Mouse (Mus musculus): ENCODE measurements around the gene Csrp3. TPM values are rescaled to one million over a fixed set of nuclear protein-coding genes. Genes with fewer than 3 reads are reported as not detected.

Csrp3 gene
- total and polyA plus RNA-seq, 3 experiments = 0.17 to 0.81 TPM; not detected in 1

DNA sequence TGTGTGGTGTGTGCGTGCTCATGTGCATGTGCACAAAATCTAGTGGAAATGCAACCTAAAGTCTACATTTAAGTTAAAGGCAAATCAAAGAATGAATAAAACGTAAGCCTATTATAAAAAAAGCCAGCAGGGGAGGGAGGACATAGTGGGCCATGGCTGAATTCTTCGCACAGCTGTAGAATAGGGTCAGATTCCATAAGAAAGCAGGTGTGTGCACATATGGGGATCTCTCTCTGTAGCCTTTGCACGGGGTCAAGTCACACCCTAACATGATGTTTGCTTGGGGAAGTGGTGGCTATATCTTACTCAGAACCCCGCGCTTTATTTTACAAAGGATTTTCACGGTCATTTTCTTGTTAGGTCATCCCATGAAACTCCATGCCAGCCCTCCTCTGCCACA lies 45.3 kb upstream of the Csrp3 start:
- Histone ChIP-seq H3K79me2 (ENCODE audit: control insufficient read depth, insufficient read depth, low read length, poor library complexity) (no peaks in the 10 kb centered on the region), H3K27ac (ENCODE audit: control insufficient read depth, low read depth, low read length) (no peak overlapping the region), H3K4me1 (ENCODE audit: control insufficient read depth in 1 of 2, insufficient read depth in 2 of 2, low read length in 2 of 2) (0 out of 4 replicates have a peak, but pooled peaks cover 0 to 2% of the 10 kb centered on the region in 2 experiments), H3K4me3 (ENCODE audit: control insufficient read depth in 1 of 2, insufficient read depth in 1 of 2, low read depth in 2 of 2, low read length in 2 of 2) (no peak overlapping the region), H3K27me3 (ENCODE audit: control insufficient read depth in 1 of 2, insufficient read depth in 2 of 2, low read length in 2 of 2) (peaks cover 3 to 4% of the 10 kb centered on the region in 2 experiments; a peak in 2 of 4 replicates), H3K9ac (ENCODE audit: control insufficient read depth, low read depth, low read length, poor library complexity, severe bottlenecking) (no peak overlapping the region), H3K9me3 (replicated peaks; ENCODE audit: insufficient read depth, low read length) (no peaks in the 10 kb centered on the region), H3K36me3 (ENCODE audit: control insufficient read depth in 1 of 2, insufficient read depth in 2 of 2, low read length in 2 of 2) (no peaks in the 10 kb centered on the region)
- DNase-seq (ENCODE audit: low read depth, low spot score) = no peak
- TF ChIP-seq POLR2AphosphoS5 (IDR thresholded peaks at IDR 0.05; ENCODE audit: borderline replicate concordance, low read depth, low read length) (no peak), GATA1 (IDR thresholded peaks at IDR 0.05; ENCODE audit: low read depth, low read length) (no peak), POLR2AphosphoS2 (IDR thresholded peaks at IDR 0.05; ENCODE audit: low read length) (no peak), SIN3A (IDR thresholded peaks at IDR 0.05; ENCODE audit: low read length) (no peak), HCFC1 (IDR thresholded peaks at IDR 0.05; ENCODE audit: low read depth, low read length) (no peak), KAT2A (conservative IDR thresholded peaks at IDR 0.05; ENCODE audit: low read depth, low read length) (no peak), RCOR1 (IDR thresholded peaks at IDR 0.05; ENCODE audit: low read depth, low read length) (no peak), TBP (IDR thresholded peaks at IDR 0.05; ENCODE audit: low read depth, low read length) (no peak), POLR2A (IDR thresholded peaks at IDR 0.05; ENCODE audit: control insufficient read depth in 1 of 2, insufficient read depth in 1 of 2, low read depth in 1 of 2, low read length in 2 of 2, poor library complexity in 1 of 2) (no peak), NRF1 (IDR thresholded peaks at IDR 0.05; ENCODE audit: insufficient read depth, low read depth, low read length, poor library complexity, severe bottlenecking) (no peak), E2F4 (IDR thresholded peaks at IDR 0.05; ENCODE audit: borderline replicate concordance, low read depth, low read length) (no peak), ZNF384 (IDR thresholded peaks at IDR 0.05; ENCODE audit: low read depth, low read length) (no peak), RAD21 (IDR thresholded peaks at IDR 0.05; ENCODE audit: low read depth, low read length) (no peak), SMC3 (IDR thresholded peaks at IDR 0.05; ENCODE audit: low read depth, low read length) (no peak), TCF12 (IDR thresholded peaks at IDR 0.05; ENCODE audit: low read depth, low read length) (no peak), MXI1 (IDR thresholded peaks at IDR 0.05; ENCODE audit: low read depth, low read length) (no peak)

DNA sequence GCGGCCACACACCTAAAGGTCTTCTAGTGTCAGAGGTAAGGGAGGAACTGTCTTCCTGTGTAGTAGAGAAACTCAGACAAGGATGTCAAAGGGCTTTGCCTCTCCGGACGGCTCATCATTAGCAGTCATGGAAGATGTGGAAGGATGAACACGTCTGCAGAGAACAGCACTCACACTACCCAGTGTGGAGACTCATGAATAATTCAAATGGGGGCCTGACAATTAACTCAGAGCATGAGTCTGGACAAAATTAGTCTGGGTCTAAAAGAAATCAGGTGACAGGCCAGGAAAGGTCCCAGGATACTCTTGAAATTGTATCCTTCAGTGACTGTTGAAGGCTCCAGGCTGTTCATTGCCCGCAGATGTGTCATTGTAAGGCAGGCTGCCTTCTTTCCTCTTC lies 43.2 kb upstream of the Csrp3 start:
- no peaks in the 10 kb centered on the region for H3K79me2 ChIP-seq (ENCODE audit: control insufficient read depth, insufficient read depth, low read length, poor library complexity)
- no peak overlapping the region for H3K9ac ChIP-seq (ENCODE audit: control insufficient read depth, low read depth, low read length, poor library complexity, severe bottlenecking)
- no peaks in the 10 kb centered on the region for H3K9me3 ChIP-seq (replicated peaks; ENCODE audit: insufficient read depth, low read length)
- no peak overlapping the region for H3K27ac ChIP-seq (ENCODE audit: control insufficient read depth, low read depth, low read length)
- H3K4me3 ChIP-seq (ENCODE audit: control insufficient read depth in 1 of 2, insufficient read depth in 1 of 2, low read depth in 2 of 2, low read length in 2 of 2) = no peak overlapping the region
- 0 out of 4 replicates have a peak, but pooled peaks cover 0 to 2% of the 10 kb centered on the region in 2 experiments for H3K4me1 ChIP-seq (ENCODE audit: control insufficient read depth in 1 of 2, insufficient read depth in 2 of 2, low read length in 2 of 2)
- TF ChIP-seq TAL1 (IDR thresholded peaks at IDR 0.05; ENCODE audit: low read length) (no peak), SMC3 (IDR thresholded peaks at IDR 0.05; ENCODE audit: low read depth, low read length) (no peak), HCFC1 (IDR thresholded peaks at IDR 0.05; ENCODE audit: low read depth, low read length) (no peak), MAFK (IDR thresholded peaks at IDR 0.05; ENCODE audit: borderline replicate concordance, low read depth, low read length) (no peak), CTCF (IDR thresholded peaks at IDR 0.05 in 2 of 3, conservative IDR thresholded peaks at IDR 0.05 in 1 of 3; ENCODE audit: control insufficient read depth in 1 of 3, insufficient read depth in 1 of 3, low read depth in 2 of 3, low read length in 3 of 3, poor library complexity in 1 of 3, severe bottlenecking in 1 of 3) (no peak), NRF1 (IDR thresholded peaks at IDR 0.05; ENCODE audit: insufficient read depth, low read depth, low read length, poor library complexity, severe bottlenecking) (no peak), EP300 (IDR thresholded peaks at IDR 0.05; ENCODE audit: low read depth in 1 of 2, low read length in 2 of 2) (no peak), BHLHE40 (IDR thresholded peaks at IDR 0.05; ENCODE audit: borderline replicate concordance, low read depth, low read length) (no peak), ETS1 (IDR thresholded peaks at IDR 0.05; ENCODE audit: low read depth, low read length) (no peak), ELF1 (IDR thresholded peaks at IDR 0.05; ENCODE audit: low read depth, low read length) (no peak), KAT2A (conservative IDR thresholded peaks at IDR 0.05; ENCODE audit: low read depth, low read length) (no peak), USF1 (IDR thresholded peaks at IDR 0.05; ENCODE audit: low read depth, low read length) (no peak), MAZ (IDR thresholded peaks at IDR 0.05; ENCODE audit: low read depth, low read length) (no peak), CHD1 (IDR thresholded peaks at IDR 0.05; ENCODE audit: low read depth, low read length) (no peak), RAD21 (IDR thresholded peaks at IDR 0.05; ENCODE audit: low read depth, low read length) (no peak), MYC (IDR thresholded peaks at IDR 0.05; ENCODE audit: low read depth, low read length) (no peak), TCF12 (IDR thresholded peaks at IDR 0.05; ENCODE audit: low read depth, low read length) (no peak), MXI1 (IDR thresholded peaks at IDR 0.05; ENCODE audit: low read depth, low read length) (no peak), JUND (IDR thresholded peaks at IDR 0.05; ENCODE audit: low read depth, low read length) (no peak), TBP (IDR thresholded peaks at IDR 0.05; ENCODE audit: low read depth, low read length) (no peak)
- H3K36me3 ChIP-seq (ENCODE audit: control insufficient read depth in 1 of 2, insufficient read depth in 2 of 2, low read length in 2 of 2) = no peaks in the 10 kb centered on the region
- H3K27me3 ChIP-seq (ENCODE audit: control insufficient read depth in 1 of 2, insufficient read depth in 2 of 2, low read length in 2 of 2) = peaks cover 8 to 9% of the 10 kb centered on the region in 2 experiments; a peak in 2 of 4 replicates
- no peak for DNase-seq (ENCODE audit: low read depth, low spot score)
